8 mouse cellular contexts compared by ENCODE assay signal in genomic region chr16:97850667-97851060, GRCm38 (mm10). TPM values are rescaled to one million over a fixed set of nuclear protein-coding genes. Genes with fewer than 3 reads are reported as not detected.
DNase-seq lines count a peak whose midpoint lies in the region; ATAC-seq lines count a peak whose summit lies in the region.

No protein-coding gene starts in this region.

- H3K9me3 ChIP-seq in heart, embryonic 12.5 days (replicated peaks) = no peaks in the 10 kb centered on the region
- no peaks in the 10 kb centered on the region for H3K9me3 ChIP-seq in limb, embryonic 11.5 days (ENCODE audit: control insufficient read depth, low read length)
- no peaks in the 10 kb centered on the region for H3K9me3 ChIP-seq in neural tube, embryonic 15.5 days (replicated peaks)

- 2% methylated on average over 11 of the region's 11 CpGs for WGBS in heart, embryonic 12.5 days
- 2% methylated on average over 11 of the region's 11 CpGs for WGBS in limb, embryonic 11.5 days
- WGBS in neural tube, embryonic 15.5 days = 2% methylated on average over 11 of the region's 11 CpGs

- peak overlapping the region; percentile 75 for H3K4me2 ChIP-seq in heart, embryonic 12.5 days
- peak overlapping the region; percentile 66 for H3K4me2 ChIP-seq in limb, embryonic 11.5 days (ENCODE audit: low read depth, severe bottlenecking)
- H3K4me2 ChIP-seq in neural tube, embryonic 15.5 days = peak overlapping the region; percentile 84

- H3K27ac ChIP-seq in heart, embryonic 12.5 days (ENCODE audit: poor library complexity, severe bottlenecking) = peak overlapping the region; percentile 99
- peak overlapping the region; percentile 98 for H3K27ac ChIP-seq in limb, embryonic 11.5 days (replicated peaks; ENCODE audit: low read depth, low read length)
- peak overlapping the region; percentile 100 for H3K27ac ChIP-seq in neural tube, embryonic 15.5 days (replicated peaks)

- peak overlapping the region; percentile 75 for H3K4me3 ChIP-seq in heart, embryonic 12.5 days
- H3K4me3 ChIP-seq in limb, embryonic 11.5 days (ENCODE audit: low read depth, low read length) = peak overlapping the region; percentile 53
- peak overlapping the region; percentile 94 for H3K4me3 ChIP-seq in neural tube, embryonic 15.5 days (replicated peaks)

- ATAC-seq in heart, embryonic 12.5 days (ENCODE audit: insufficient number of reproducible peaks, low FRiP score) = no peak; the same call in none of the 2 replicates
- peak; percentile 42 for ATAC-seq in frontal cortex, adult (ENCODE audit: low TSS enrichment)
- no peak for ATAC-seq in limb, embryonic 11.5 days (ENCODE audit: insufficient number of reproducible peaks, low FRiP score, low TSS enrichment, low read depth)
- peak; percentile 71 for ATAC-seq in neural tube, embryonic 15.5 days (ENCODE audit: low FRiP score)

- no peaks in the 10 kb centered on the region for H3K27me3 ChIP-seq in heart, embryonic 12.5 days (replicated peaks)
- no peaks in the 10 kb centered on the region for H3K27me3 ChIP-seq in limb, embryonic 11.5 days (ENCODE audit: control insufficient read depth, insufficient read depth, low read length)
- no peaks in the 10 kb centered on the region for H3K27me3 ChIP-seq in neural tube, embryonic 15.5 days (replicated peaks)

- peaks cover 7% of the 10 kb centered on the region for H3K36me3 ChIP-seq in heart, embryonic 12.5 days
- peaks cover 2% of the 10 kb centered on the region; the same call in 1 of the 2 replicates for H3K36me3 ChIP-seq in limb, embryonic 11.5 days (ENCODE audit: control insufficient read depth, insufficient read depth, low read length)
- peaks cover 3% of the 10 kb centered on the region; the same call in 1 of the 2 replicates for H3K36me3 ChIP-seq in neural tube, embryonic 15.5 days

- no peak for DNase-seq in heart, adult 8-10 months (ENCODE audit: low spot score)
- DNase-seq in urinary bladder, postnatal 14 days (ENCODE audit: low spot score) = peak; percentile 7
- DNase-seq in urinary bladder, postnatal 10 days (ENCODE audit: low spot score) = no peak
- no peak for DNase-seq in limb, embryonic 11.5 days (ENCODE audit: low spot score)
- no peak for DNase-seq in urinary bladder, adult 2 months (ENCODE audit: low spot score)

- H3K4me1 ChIP-seq in heart, embryonic 12.5 days (replicated peaks) = peaks cover 29% of the 10 kb centered on the region
- H3K4me1 ChIP-seq in limb, embryonic 11.5 days (ENCODE audit: control insufficient read depth, insufficient read depth, low read length) = peaks cover 7% of the 10 kb centered on the region
- peaks cover 29% of the 10 kb centered on the region for H3K4me1 ChIP-seq in neural tube, embryonic 15.5 days

- H3K9ac ChIP-seq in heart, embryonic 12.5 days = peak overlapping the region; percentile 95
- H3K9ac ChIP-seq in limb, embryonic 11.5 days (ENCODE audit: low read length) = peak overlapping the region; percentile 99
- H3K9ac ChIP-seq in neural tube, embryonic 15.5 days (replicated peaks) = peak overlapping the region; percentile 98

RNA-seq across cellular contexts. Expression of gene Prdm15, which starts 1.0 kb away (rescaled TPM):
- 7.3 and 9.1 TPM in 2 replicates for polyA plus RNA-seq in heart, embryonic 12.5 days (2016; fragmentation: Nextera tagmentation; extraction: Ambion mirVana)
- 1 to 10 TPM; 4.5 to 6.5 (median 5.0) TPM for total RNA-seq in heart, adult 8-10 months (2022)
- polyA plus RNA-seq in limb, embryonic 11.5 days (2014; fragmentation: Nextera tagmentation; extraction: Ambion mirVana) = 13.2 and 14.2 TPM in 2 replicates
- polyA plus RNA-seq in neural tube, embryonic 15.5 days (2015; fragmentation: Nextera tagmentation; extraction: Ambion mirVana) = 9.4 and 10.1 TPM in 2 replicates
- 7.2 and 7.3 TPM in 2 replicates for polyA plus RNA-seq in urinary bladder, adult 2 months (2012; rRNA removed)

Comparison
In these comparisons a context has a peak if more than half of its experiments do, and no peak if none do; other contexts are left out.
1. ATAC-seq: peak in frontal cortex, adult (single experiment) and neural tube, embryonic 15.5 days (single experiment); none in heart, embryonic 12.5 days (single experiment) and limb, embryonic 11.5 days (single experiment).
2. Peak in every context shown above with its lines, with median percentiles within 50 percentile points of each other: H3K27ac ChIP-seq, H3K4me2 ChIP-seq, H3K4me3 ChIP-seq and H3K9ac ChIP-seq.